Mouse (Mus musculus): ENCODE results near the gene Gtf2h4.

Gtf2h4 gene

DNA sequence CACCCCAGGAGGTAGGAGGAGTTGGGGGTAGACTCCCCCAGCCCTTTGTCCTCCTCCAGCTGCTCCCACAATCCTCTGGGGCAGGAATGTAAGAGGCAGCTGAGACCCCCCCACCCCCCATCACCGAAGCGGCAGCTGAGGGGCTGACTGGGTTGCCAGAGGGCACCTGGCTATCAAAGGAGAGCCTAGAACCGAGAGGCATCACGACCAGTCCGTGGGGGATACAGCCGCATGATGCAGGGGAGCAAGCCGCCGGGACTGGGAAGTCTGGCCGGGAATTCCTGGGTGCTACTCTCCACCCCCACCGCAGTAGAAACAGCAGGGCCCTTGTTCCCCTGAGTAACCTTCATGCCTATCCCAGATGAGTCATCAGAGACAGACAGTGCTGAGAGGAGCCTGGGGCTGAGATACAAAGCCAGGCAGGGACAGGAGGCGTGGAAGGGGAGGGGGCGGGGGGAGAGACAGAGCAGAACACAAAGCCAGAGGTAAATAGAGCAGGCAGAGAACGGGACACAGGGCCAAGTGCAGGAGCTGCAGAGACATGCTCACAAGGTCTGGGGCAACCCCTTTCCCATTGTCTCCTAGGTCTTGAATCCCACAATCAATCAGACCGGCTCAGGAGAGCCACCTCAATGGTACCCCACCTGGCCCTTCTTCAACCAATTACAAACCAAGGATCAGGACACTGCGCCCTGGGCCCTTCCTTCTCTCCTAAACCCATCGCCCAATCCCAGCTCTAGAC, 24.4 kb upstream of the Gtf2h4 start:
- intact Hi-C loops (cut with DNase I) = no loop called here

DNA sequence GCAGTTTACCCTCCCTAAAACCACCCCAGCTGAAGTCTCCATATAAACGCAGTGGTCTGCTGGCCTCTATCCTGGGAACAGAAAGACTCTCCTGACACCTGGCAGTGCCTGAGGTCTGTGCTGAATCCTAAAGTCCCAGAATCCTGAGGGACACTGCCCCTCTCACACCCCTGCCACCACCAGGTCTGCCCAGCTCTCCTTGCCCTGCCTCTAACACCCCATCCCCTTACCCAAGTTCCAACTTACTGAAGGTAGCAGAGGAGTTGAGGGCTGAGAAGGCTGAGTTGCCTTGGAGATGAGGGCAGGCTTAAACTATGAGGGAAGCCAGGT, 23.9 kb upstream of the Gtf2h4 start:
- intact Hi-C loops (cut with DNase I) = no loop called here

- intact Hi-C loops (cut with DNase I) = no loop called here
These were observed 23.2 kb upstream of the Gtf2h4 start for GRCm38 (mm10) chr17:35696691-35697090.

- intact Hi-C loops (cut with DNase I) = no loop called here
These were observed 21.8 kb upstream of the Gtf2h4 start for GRCm38 (mm10) chr17:35695289-35695688.

DNA sequence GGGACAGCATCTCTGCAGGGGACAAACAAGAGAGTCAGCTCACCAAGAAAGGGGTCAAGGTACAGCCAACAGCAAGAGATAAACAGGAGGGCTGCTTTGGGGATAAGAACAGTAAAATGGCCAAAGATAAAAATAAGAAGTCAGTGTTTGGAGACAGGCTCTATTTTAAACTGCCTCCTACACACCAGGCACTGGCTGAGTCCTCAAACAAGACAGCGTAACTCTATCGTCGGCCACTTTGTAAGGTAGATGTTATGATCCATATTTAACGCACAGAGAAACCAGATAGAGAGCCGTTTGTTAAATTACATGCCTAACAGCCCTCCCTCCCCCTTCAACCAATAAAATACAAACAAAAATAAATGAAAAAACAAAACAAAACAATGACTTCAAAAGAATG, 20.4 kb upstream of the Gtf2h4 start:
- intact Hi-C loops (cut with DNase I) = no loop called here

DNA sequence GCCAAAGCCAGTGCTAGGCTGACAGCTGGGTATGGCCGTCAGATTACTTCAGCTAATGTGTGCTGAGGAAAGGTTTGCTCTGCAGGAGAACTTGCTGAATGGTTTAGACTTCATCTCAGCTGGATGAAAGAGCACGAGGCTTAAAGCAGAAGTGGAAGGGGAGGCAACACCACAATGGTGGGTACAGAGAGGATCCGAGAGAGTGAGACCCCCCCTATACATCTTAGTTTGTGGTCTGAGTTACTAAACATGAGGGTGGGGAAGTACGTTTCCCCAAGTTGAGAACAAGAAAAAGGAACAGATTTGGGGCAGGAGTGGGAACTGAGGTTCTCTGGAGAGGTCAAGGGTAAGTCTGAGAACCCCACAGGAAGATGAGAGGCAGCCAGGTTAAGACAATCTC, 18.8 kb upstream of the Gtf2h4 start:
- intact Hi-C loops (cut with DNase I) = no loop called here

GRCm38 (mm10) chr17:35691811-35692210, 18.3 kb upstream of the Gtf2h4 start:
- intact Hi-C loops (cut with DNase I) = no loop called here

DNA sequence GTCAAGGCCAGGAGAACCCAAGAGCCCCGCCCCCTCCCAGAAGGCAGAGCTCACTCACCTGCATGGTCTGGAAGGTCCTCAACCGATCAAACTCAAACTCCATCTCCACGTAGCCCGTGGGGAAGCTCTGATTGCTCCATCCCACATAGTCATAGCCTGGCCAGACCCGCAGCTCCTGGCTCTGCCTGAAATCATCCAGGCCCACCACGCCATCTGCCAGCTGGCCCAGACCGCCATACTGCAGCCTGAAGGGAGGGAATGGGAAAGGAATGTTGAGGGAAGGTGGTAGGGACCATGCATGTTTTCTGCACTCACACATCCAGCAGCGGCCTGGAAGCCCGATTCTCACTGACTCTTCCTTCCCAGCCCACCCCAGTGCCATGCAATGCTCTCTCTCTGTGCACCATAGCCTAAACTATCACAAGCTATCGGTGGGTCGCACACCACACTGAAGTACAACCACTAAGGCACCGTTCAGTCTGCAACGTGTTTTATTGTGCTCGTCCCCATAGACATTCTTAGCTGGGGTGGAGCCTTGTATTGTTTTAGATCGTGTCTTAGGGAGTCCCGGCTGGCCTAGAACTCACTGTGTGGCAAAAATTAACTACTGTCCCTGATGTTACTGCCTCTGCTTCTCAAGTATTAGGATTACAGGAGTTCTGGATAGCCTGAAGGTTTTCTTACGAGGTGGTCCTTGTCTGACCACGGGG, 16.6 kb upstream of the Gtf2h4 start:
- intact Hi-C loops (cut with DNase I) = no loop called here

DNA sequence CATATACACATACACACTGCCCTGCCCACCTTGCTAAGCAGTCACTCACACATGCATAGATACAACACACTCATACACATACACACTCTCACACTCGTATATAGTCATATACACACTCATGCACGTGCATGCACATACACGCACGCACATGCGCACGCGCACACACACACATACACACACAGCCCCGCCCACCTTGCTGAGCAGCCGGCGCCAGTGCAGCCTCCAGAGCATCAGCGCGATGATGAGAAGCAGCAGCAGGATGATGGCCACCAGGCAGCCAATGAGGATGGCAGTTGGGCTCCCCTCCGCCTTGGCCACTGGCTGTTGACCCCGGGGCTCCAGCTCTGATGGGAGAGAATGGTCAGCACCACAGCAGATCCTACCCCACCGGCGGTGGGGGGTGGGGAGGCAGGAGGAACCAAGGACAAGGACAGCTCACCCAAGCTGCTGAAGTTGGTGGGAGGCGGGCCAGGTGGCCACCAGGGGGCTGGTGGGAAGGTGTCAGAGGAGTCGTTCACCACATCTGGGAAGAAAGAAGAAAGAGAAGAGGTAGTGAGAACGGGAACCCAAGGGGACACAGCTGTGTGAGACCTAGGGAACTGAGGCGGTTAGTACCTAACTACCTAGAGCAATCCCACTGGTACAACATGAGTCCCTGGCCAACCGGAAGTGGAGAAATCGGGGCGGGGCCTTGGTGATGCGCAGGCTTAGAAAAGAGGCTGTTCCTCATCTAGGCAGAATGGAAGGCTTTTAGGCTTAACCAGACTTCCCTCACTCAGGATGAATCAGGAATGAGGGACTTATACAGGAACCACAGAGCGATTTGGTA, 15.0 kb upstream of the Gtf2h4 start:
- intact Hi-C loops (cut with DNase I) = no loop called here

GRCm38 (mm10) chr17:35685061-35685460, 11.5 kb upstream of the Gtf2h4 start:
- intact Hi-C loops (cut with DNase I) = no loop called here

- intact Hi-C loops (cut with DNase I) = no loop called here
These were observed 8.4 kb upstream of the Gtf2h4 start for GRCm38 (mm10) chr17:35681986-35682385.

DNA sequence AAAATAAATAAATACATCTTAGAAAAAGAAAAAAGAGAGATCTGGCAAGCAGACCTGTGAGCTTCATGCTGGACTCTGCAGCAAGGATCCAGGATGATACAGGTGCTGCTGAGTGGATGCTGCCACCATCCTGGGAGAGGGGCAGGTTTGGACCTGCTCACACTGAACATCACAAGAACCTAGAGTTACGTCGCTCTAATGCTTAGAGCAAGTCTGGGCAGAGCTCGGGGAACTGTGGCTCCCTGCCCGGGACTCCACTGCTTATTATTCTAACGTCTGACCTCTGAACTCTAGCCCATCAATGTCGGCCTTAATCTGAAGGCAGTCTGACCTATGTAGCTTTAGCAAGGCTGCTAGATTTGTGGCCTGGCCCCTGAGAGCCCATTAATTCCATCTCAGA, 7.1 kb upstream of the Gtf2h4 start:
- intact Hi-C loops (cut with DNase I) = no loop called here

GRCm38 (mm10) chr17:35672527-35672926, 1.0 kb downstream of the Gtf2h4 start:
- intact Hi-C loops (cut with DNase I) = no loop called here

- intact Hi-C loops (cut with DNase I) = no loop called here
These were observed 1.7 kb downstream of the Gtf2h4 start for GRCm38 (mm10) chr17:35671846-35672245.

DNA sequence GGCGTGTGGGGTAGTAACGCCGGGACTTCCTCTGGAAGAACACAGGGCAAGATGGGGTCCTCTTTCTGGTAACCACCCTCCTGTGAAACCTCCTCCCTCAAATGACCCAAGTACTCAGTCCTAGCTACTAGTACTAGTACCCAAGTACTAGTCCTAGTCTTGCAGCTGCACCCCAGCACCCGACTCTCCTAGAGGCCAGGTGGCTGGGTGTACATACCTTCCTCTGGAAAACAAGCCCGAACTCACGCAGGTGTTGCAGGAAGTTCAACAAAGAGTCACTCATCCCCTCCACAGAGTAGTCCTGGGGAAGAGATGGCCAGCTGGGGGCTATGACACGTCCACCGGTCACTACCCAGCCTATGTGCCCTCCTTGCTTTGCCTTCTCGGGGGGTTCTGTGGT, 3.8 kb downstream of the Gtf2h4 start:
- intact Hi-C loops (cut with DNase I) = no loop called here

DNA sequence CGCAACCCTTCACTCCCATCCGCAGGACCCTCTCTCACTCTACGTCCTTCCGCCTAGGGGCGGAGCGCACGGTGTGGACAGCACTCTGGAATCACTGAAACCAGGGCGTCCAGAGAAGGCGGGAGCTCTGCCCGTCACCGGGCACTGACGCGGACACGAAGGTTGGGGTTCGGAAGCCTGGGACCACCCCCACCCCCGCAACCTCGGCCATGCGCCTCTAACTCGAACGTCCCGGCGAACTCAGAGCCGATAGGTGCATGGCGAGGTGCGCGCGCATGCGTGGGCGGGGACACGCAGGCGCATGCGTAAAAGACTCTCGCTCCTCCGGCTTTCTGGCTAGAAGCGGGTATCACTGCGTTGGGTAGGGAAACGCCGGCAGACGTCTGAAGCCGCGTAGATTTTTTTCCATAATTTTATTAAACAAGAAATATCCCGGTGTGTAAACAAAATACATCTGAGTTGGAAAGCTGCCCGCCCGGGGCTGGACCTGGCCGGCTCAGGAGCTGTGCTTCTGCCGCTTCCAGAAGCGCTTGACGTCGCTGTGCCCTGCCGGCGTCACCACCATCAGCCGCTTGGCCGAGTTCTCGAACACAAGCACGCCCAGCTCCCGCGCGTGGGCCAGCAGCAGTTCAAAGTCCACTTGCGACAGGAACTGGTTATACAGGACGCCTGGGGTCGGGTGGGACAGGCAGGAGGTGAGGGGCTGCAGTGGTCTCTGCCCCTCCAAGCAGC, 6.0 kb downstream of the Gtf2h4 start, which contains the start of gene Vars2:
Gene Vars2 (minus strand): TSS at position 259 of the 732 bp plus-strand sequence.
- intact Hi-C loops (cut with DNase I) = loop anchor here (2.0 kb wide), 1 partner anchor 31 kb away; no protein-coding TSS in a partner anchor

DNA sequence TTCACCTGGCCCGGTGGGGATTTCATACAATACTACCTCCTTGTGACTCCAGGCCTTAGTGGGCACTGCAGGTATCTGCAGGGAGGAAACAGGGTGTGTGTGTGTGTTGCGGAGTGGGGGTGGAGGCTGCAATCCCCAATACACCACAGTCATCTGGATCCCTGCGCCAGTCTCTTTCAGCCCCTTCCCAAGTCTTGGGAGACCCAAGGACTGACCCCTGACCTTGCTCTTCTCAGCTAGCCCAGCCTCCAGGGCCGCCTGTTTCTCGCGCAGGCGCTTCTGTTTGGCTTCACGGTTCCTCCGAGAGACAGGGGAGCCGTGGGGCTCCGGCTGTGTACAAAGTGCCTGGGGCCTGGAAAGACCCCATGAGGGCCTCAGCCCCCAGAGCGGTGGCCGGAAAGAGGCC, 6.7 kb downstream of the Gtf2h4 start:
- intact Hi-C loops (cut with DNase I) = loop anchor here (2.0 kb wide), 1 partner anchor 30 kb away; no protein-coding TSS in a partner anchor

DNA sequence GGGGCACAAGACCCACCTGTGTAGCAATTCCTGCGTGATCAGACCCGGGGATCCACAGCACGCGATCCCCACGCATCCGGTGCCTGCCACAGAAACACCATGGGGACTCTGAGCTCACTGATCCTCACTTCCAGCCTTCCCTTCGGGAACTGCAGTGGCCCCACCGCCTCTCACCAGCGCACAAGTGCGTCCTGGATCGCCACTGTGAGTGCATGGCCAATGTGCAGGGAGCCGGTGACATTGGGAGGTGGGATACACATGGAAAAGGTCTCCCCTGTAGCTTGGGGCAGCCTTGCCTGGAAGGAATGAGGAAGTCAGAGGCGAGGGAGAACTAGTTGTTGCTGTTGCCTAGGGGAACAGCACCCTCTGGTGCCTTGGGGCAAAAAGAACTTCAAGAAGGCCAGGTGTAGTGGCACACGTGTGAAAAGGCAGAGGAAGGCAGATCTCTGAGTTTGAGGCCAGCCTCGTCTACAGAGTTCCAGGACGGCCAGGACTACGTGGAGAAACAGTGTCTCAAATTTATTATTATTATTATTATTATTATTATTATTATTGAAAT, 7.5 kb downstream of the Gtf2h4 start:
- intact Hi-C loops (cut with DNase I) = loop anchor here (2.0 kb wide), 1 partner anchor 29 kb away; no protein-coding TSS in a partner anchor

DNA sequence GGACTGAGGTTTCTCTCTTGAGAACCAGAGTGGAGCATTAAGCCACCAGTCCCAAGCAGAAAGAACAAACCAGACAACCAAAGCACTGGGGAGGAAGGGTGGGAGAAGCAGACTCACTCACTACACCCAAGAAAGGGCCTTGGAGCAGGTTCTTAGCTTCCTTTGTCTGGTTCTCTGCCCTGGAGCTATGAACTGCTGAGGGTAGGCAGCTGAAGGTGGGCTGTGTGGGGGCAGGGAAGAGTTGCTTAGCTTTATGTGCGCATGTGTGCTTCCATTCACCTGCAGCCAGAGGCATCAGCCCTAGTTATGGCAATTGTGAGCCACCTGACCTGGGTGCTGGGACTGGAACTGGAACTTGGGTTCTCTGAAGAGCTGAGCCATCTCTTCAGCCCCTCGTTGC, 20.5 kb downstream of the Gtf2h4 start:
- intact Hi-C loops (cut with DNase I) = no loop called here

DNA sequence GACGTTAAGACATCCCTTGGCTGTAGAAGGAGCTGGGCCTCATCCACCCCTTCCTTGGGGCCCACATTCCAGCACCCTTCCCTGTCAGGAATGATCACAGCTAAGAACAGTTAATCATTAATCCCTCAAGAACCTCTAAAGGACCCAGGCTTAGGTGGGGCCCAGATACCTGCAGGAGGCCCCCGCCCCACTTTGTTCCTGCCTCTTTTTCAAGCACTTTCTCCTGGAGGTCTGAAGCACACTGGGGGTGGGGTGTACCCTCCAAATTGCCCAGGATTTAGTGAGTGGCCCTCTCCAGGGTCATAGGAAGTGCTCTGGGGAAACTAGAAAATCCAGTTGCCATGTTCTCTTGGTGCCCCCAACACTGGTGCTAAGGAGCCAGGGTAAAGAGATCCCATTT, 24.1 kb downstream of the Gtf2h4 start:
- intact Hi-C loops (cut with DNase I) = no loop called here

Measured in adrenal gland (tissue).